Mouse (Mus musculus) heart, postnatal 36 days (tissue): ENCODE data around the gene Myof. TPM values are rescaled to one million over a fixed set of nuclear protein-coding genes. Genes with fewer than 3 reads are reported as not detected.

Source experiments
- DNase-seq, 2 experiments: peaks; one replicate each; pipeline ENCODE4 v3.0.0; 2021 to 2022
- intact Hi-C: fragments of 180-260 bp; cut with DNase I; formaldehyde crosslinking; loops from one replicate; pipeline ENCODE4 v1.15.1; 2025
- total RNA-seq, 2 experiments: library from RNA; stranded (reverse); gene quantifications; 2 replicates each; pipeline ENCODE4 v1.2.3; 2021

The Myof gene
- 10 to 100 TPM; 10.3 to 10.8 TPM for total RNA-seq

DNA sequence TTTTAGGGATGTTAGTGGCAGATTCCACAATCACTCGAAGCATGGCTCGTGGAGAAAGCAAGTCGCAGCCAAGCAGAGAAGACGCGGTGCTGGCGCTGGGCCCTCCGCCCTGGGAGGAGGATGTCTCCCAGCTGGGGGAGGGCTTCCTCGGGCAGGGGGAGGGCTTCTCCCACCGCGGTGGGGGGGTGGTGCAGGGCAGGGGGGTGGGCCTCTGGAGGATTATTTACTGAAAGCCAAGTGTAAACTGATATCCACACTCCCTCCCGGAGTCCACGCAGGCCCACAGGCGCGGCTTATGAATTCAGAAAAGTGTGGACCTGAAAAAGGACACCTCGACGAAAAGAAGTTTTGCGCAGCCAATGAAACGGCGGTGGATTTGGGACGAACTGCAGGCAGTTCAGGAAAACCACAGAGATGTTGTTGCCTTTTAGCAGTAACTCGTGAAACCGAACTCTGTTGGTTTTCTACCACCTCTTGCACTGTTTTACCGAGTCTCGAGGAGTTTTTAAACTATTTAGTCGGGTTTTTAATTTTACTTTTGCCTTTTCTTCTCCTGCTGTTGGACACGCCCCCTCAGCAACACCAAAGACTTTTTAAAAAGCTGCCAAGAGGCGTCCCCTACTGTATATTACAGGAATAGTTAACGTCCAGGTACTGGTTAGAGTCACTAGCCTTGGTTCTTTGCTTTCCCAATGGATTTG lies at the start of gene Myof:
Gene Myof (minus strand): TSS at position 297 of the 701 bp plus-strand sequence.
- peak; percentile 67 to 68 for DNase-seq
- intact Hi-C loops, result loop anchor here (1.0 to 10.0 kb wide), 4 partner anchors 17 to 339 kb away; no protein-coding TSS in a partner anchor

DNA sequence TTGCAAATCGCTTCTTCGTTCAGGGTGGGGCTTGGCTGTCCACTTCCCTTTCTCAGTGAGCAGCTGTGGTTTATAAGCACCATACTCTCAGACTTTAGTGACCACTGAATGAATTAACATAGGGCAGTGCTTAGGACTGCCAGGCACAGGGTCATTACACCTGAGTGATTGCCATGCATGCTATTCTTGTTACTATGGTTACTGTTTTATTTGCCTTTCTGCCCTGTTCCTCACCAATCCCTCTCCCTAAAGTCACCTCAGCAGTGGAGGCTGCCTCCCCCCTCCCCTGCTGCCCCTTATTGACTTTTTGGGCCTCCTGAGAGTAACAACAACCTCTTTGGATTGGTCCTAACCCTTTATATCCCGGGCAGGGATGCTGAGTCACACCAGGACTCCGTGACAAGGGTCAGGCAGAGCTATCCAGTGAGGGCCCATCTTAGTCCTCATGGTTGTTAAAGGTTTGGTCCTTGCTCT lies 48.2 kb upstream of the Myof start:
- DNase-seq, result no peak
- intact Hi-C loops, result no loop called here

DNA sequence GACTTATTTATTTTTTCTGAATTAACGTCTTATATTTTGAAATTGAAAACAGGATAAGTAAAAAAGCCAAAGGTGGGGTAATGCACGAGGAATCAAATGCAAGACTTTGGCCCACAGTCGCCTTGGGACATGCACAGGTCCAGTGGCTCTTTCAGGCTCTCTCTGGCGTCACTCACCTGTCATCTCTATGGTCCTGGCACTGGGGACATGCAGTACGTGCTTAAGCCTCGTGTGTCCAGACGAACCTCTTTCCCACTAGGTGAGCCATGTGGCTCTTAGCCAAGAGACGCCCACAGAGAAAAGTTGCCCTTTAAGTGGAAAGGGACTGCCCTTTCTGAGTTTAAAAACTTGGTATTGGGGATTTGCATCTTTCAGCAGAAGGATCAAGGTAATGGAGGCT lies 46.0 kb upstream of the Myof start:
- intact Hi-C loops, result loop anchor here (5.0 to 10.0 kb wide), 2 partner anchors 113 to 265 kb away; no protein-coding TSS in a partner anchor
- no peak for DNase-seq

DNA sequence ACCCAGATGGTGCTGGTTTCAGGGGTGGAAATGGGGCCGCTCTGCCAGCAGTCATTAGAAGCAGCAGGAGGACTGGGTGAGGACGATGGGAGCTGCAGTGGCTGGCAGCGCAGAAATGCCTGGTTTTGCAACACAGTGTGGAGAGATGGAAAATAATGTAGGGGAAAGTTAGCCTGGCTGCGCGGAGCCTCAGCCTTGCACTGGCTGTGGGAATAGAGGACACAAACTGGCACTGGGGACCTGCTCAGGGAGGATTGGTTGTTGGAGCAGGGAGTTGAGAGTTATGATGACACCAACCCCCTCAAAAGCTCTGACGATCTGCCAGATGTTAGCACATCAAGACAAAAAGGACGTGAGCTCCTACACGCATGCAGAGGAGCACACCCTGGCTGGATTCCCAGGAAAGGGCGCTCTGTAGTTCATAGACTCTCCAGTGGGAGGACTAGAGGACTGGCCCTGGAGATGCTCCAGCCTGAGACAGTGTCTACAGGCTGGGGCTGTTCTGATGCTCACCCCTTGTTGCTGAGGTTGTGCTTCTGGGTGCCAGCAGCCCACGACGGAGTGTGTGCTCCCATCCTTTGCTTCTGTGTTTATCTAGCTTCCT lies 43.7 kb upstream of the Myof start:
- intact Hi-C loops, result loop anchor here (5.0 to 10.0 kb wide), 2 partner anchors 115 to 268 kb away; no protein-coding TSS in a partner anchor
- peak; percentile 13 to 20 for DNase-seq

DNA sequence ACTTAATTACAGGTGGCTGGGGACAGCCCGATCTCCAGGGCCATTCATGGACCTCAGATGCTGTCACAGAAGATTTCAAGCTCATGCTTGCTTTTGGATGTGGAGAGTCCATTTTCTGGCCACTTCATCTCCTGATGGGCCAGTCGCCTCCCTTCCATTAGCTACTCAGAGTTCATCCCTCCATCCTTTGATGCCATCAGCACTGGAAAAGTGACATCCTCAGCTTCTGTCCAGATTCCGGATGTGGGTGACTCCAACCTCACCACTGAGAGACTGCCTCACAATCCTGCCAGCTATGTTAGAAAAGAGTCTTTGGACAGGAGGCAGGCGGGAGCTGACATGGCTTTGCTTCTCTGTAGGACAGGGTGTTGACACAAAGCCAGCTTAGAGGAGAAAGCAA lies 42.5 kb upstream of the Myof start:
- DNase-seq, result no peak
- intact Hi-C loops, result loop anchor here (5.0 to 10.0 kb wide), 2 partner anchors 116 to 269 kb away; no protein-coding TSS in a partner anchor

DNA sequence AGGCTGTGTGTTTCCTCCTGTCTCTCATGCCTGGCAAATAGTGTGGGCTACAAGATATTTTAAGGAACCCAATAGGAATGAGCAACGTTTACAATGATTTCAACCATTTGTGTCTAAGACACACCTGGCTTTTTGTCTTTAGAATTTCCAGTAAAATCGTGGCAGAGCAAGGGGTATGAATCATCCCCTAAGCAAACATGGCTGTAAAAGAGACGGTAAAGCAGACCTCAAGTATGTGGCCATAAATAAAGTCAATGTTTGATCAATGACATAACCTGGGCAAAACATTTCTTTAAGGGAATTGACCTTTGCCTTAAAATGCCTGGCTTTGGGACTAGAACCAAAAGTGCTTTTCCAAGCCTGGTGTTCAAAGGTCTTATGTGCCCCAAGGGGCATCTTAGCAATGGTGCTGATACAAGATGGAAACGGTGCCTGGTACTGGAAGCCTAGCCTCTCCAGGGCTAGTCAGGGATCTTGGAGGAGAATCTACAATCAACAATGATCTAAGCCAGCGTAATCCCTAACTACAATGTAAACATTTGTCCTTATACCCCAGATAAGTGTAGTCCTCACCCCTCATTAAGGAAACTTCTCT lies 39.7 kb upstream of the Myof start:
- DNase-seq, result no peak
- intact Hi-C loops, result loop anchor here (10.0 kb wide), 1 partner anchor 272 kb away; no protein-coding TSS in a partner anchor

DNA sequence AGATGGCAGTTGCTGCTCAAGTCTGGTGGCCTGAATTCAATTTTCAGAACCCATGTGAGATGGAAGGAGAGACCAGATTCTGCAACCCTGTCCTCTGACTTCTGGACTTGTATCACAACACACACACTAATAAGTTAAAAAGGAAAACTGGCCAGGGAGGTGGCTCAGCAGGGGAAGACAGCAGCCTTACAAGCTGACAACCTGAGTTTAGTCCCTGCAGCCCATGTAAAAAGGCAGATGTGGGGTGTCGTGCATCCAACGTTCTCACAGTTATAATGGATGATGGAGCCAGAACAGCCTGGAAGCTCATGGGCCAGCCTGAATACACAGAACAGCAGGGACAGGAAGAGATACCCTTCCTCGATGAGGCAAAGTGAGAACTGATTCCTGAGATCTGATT lies 38.0 kb upstream of the Myof start:
- intact Hi-C loops, result loop anchor here (10.0 kb wide), 1 partner anchor 273 kb away; no protein-coding TSS in a partner anchor
- no peak for DNase-seq

DNA sequence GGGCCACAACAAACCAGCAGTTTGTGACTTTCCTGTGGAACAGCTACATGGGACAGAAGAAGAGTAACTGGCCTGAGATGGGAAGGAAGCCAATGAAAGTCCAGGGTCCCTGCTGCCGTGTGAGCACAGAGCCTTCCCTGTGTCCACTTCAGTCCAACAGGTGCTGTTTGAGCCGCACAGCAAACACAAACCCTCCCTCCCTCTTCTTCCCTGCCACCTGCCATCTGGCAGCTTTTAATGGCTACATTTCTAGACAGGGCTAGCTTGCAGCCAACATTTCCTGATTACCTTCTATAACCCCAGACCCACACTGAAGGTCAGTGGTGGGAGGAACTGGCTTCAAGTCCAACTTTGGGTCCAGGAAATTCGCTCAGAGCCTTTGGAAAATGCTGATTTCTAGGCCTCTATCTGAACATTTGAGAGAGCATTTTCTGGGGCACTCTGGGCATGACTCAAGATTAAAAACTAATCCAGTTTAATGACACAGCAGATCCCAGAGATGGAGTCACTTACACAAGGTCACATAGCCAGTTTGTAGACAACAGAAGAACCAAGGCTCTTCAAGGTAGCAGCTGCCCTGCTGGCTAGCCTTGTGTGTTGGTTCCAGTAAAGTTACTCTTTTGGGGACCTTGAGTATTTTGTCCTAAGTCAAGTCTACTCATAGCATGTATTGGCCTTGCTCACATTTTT lies 34.6 kb upstream of the Myof start:
- DNase-seq, result no peak
- intact Hi-C loops, result no loop called here

DNA sequence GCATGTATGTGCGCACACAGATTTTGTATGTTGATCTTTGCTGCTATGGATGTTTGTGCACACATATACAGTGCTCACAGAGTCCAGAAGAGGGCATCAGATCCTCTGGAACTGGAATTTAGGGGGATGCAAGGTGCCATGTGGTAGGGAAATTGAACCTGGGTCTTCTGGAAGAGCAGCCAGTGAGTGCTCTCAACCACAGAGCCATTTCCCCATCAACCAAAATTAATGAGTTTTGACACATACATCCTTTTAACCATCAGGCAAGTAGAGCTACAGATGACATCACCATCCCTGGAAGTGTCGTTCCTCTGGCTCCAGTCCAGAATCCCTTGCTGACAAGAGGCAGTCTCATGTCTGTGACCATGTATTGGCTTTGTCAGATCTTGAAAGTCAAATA lies 32.9 kb upstream of the Myof start:
- intact Hi-C loops, result no loop called here
- DNase-seq, result no peak

DNA sequence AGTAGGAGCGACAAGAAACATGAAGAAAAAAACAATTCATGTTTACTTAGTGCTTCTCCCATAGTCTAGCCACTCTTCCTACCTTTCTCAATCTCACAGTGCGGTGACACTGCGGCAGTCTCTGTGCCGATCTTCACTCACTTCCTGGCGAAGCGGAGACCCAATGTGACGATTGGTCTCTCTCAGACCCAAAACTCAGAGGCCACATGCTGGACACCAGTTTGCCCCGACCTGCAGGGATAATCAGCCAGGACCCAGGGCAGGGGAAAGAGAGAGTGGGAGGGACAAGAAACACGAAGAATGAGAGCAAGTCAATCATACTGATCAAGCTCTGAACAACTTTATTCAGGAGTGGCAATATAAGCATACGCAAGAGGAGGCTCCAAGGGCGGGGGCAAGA lies 31.7 kb upstream of the Myof start:
- intact Hi-C loops, result no loop called here
- DNase-seq, result no peak

DNA sequence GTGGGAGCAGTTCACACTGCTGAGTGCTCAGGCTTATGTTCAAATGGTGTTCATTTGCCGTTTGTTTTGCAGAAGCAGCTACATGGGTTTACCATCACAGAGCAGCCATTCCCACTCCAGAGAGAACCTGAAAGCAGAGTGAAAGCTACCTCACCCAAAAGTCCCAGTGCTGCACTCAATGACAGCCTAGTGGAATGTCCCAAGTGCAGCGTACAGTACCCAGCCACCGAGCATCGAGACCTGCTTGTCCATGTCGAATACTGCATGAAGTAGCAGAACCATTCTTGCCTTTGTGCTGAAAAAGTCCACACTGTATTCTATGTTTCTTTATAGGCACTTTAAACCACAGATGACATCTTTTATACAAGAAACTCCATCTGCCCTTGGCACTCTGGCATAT lies 29.8 kb upstream of the Myof start:
- intact Hi-C loops, result no loop called here
- DNase-seq, result no peak

DNA sequence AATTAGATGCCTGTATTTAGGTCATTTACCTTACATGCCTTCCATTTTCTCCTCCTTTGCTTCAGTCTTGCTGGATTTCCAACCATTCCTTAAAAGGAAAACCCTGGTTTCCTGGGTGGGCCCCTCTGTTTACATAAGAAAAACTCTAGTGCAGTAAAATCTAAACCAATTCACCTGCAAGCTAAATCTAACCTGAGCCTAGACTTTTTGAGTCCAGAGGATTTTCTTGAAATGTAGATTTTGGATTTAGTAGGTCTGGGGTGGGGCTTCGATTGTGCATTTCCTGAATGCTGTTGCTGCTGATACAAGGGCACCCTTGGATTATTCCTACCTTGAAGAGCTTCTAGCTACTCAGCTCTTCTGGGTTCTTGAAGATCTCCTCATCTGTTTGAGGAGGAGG lies 20.7 kb upstream of the Myof start:
- intact Hi-C loops, result no loop called here
- no peak for DNase-seq

DNA sequence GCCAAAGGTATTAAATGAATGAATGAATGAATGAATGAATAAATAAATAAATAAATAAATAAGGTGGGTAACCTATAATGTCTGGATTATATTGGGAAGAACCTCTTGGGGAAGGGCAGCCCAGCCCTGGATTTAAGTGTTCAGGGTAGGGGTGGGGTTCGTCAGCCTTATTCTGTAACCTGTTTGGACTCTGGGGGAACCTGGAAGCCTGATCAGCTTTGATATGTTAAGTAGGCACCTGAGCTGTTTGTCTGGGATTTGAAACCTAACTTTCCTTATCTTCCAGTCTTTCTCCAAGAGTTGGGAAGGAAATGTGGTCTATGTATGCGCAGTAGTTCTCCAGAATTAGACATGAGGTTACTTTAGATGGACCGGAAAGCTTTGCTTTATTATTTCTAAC lies 19.8 kb upstream of the Myof start:
- intact Hi-C loops, result no loop called here
- no peak for DNase-seq

DNA sequence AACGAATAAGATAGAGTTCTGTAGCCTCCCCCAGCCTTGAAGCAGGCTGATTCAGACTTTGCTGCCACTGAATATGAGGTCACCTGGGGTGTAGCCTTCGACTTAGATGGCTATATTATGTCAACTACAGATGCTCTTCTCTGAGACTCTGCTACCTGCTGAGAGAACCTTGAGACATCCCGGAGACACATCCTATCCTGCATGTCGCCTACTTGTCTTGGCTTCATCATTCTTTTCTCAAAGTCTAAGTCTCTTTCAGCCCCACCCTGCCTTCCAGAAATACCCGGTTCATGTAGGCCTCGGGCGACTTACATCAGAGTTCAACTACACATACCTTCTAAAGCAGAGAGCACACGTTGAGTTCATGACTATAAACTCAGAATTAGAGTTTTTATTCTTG lies 13.6 kb upstream of the Myof start:
- no peak for DNase-seq
- intact Hi-C loops, result loop anchor here (10.0 kb wide), 1 partner anchor 298 kb away; no protein-coding TSS in a partner anchor

DNA sequence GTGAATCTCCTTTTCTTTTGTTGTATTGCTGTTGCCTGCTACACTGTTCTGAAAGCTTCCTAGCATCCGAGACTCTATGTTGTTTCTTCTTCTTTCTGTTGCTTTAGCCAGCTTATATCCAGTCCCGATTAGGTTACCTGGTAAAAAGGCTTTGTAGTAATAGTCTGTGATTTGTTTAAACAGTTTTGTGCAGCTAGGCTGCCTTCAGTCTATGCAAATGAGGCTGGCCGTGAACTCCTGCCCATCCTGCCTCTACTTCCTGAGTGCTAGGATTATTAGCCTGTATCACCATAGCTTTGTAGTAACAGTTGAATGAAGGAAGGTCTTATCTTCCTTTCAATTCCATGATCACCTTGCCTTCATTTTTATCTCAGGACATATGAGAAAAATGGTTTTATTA lies 12.9 kb upstream of the Myof start:
- intact Hi-C loops, result loop anchor here (10.0 kb wide), 1 partner anchor 299 kb away; no protein-coding TSS in a partner anchor

DNA sequence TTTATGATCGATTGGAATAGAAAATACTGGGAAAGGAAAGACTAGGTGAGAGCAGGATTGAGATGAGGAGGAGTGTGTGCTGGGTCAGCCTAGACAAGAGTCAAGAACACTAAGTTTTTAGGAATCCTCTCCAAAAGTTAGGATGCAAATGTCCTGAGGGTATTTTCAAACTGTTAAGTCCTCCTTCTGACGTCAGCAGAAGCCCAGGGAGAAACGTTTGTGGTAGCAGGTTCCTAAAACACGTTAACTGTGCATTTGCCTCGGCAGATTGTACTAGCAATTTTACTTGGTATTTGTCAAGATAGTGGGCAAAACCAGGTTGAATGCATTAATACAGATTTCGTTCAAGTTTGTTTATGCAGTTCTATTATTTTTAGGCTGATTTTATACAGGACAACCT lies 12.4 kb upstream of the Myof start:
- intact Hi-C loops, result loop anchor here (10.0 kb wide), 1 partner anchor 299 kb away; no protein-coding TSS in a partner anchor

More for the DNA sequence above, 12.9 kb upstream of the Myof start:
- DNase-seq, result no peak

DNA sequence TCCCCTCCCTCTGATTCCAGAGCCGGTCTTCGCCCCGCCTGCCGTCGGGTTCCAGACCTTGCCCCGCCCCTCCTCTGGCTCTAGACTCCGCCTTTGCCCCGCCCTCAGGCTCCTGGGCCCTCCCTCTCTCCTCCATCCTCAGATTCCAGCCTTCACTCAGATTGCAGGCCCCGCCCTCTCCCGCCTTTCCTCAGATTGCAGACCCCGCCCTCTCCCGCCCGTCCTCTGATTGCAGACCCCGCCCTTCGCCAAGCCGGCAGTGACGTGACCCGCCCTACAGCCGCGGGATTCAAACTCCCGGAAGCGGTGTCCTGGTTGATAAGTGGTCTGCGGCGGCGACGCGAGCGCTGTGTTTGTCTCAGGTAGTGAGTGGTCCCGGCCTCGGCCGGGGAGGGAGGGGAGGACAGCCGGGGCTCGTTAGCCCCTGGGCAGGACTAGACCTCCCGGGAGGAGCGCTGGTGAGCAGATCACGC lies 11.4 kb upstream of the Myof start, which contains the start of gene Cep55:
Gene Cep55 (plus strand): TSS at position 292 of the 473 bp plus-strand sequence.
- intact Hi-C loops, result loop anchor here (1.0 to 10.0 kb wide), 2 partner anchors 99 to 300 kb away; no protein-coding TSS in a partner anchor
- peak; percentile 93 to 94 for DNase-seq

More for the DNA sequence above, 12.4 kb upstream of the Myof start:
- no peak for DNase-seq

DNA sequence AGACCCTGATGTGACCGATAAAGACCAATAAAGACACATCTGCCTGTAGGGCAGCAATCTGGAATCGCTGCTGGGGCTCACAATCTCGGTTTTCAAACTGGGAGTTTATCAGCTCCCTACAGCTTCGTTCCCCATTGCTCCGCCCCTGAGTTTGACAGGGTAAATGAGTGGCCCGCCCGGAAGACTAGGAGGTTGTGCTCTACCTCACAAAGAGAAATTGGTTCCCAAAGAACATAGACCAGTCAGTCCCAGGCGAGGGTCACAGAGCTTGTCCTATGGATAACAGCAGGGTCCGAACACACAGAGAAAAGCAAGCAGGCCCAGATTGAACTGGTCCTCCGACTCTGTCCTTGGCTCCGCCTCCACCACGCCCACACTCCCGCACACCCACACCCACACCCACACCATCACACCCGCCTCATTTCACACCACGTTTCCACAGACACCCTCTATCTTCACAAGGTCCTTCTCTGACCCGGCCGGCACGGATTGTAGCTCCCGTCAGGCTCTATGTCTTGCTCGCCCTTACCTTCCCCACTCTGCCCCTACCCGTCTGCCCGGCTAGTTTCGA lies 10.9 kb upstream of the Myof start:
- peak; percentile 79 to 86 for DNase-seq
- intact Hi-C loops, result loop anchor here (1.0 to 10.0 kb wide), 2 partner anchors 99 to 301 kb away; no protein-coding TSS in a partner anchor

DNA sequence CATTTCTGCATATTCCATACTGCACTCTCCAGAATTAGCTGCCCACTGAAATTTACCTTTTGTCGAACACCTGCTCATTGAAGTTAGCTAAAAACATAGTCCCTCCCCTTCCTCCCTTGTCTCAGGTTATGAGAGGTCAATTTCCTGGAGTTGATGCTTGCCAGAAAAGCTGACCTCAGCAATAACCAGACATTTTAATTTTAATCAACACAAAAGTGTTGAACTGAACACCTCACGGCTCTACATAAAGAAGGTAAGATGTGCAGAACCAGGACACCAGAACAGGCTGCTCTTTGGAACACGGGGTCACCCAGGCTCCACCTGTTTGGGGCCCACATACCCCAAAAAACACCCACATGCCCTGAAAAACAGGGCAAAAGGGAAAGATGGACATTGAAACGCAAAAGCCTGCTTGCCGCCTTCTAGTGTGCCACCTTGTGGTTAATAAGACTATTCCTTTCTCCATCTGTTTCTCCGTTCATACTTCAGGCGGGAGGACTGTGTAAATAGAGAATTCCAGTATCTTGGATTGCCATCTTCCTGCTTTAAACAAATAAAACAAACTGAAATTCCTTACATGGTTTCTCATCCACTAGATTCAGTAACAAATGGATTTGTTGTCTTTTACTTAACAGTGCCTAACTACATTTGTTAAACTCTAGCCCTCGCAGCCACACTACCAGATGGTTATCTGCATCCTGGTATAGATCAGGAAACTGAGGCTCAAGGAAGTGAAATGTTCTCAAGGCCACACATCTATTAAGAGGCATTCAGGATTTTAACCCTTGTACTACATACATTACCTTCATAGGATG lies 10.1 kb upstream of the Myof start:
- no peak for DNase-seq
- intact Hi-C loops, result loop anchor here (1.0 to 10.0 kb wide), 2 partner anchors 98 to 301 kb away; no protein-coding TSS in a partner anchor
